Mouse (Mus musculus) kidney, adult 2 months (tissue): ENCODE measurements around the gene Trf.

ENCODE experiments used
- CTCF ChIP-seq: fragments of 200-500 bp; conservative IDR thresholded peaks from 2 replicates; pipeline ENCODE4 v1.5.1; 2011; ENCODE audit warnings: low read depth, mild to moderate bottlenecking, control low read depth, low read length, moderate library complexity, mixed read lengths; ENCODE audit not compliant: insufficient read depth, insufficient read length
- POLR2A ChIP-seq: fragments of 200-500 bp; IDR thresholded peaks from one replicate; pipeline ENCODE4 v1.6.1; 2011; ENCODE audit warnings: low read depth, low read length, control low read depth

- TF ChIP-seq CTCF = no peak
- TF ChIP-seq POLR2A = no peak
Observed at GRCm38 (mm10) chr9:103275676-103276075, 45.4 kb upstream of the Trf start.
